Mouse (Mus musculus) cortical plate, adult 2 months (tissue): ENCODE measurements around the gene Fgf10.

Source experiments
- CTCF ChIP-seq: fragments of 200-500 bp; IDR thresholded peaks from 2 replicates; pipeline ENCODE4 v1.5.1; 2011; ENCODE audit warnings: mild to moderate bottlenecking, control low read depth, low read length; ENCODE audit not compliant: insufficient read depth; ENCODE audit errors: extremely low read depth
- POLR2A ChIP-seq: fragments of 200-500 bp; IDR thresholded peaks from 2 replicates; pipeline ENCODE4 v1.6.1; 2011; ENCODE audit warnings: mild to moderate bottlenecking, low read length, control low read depth; ENCODE audit not compliant: insufficient read depth; ENCODE audit errors: extremely low read depth

DNA sequence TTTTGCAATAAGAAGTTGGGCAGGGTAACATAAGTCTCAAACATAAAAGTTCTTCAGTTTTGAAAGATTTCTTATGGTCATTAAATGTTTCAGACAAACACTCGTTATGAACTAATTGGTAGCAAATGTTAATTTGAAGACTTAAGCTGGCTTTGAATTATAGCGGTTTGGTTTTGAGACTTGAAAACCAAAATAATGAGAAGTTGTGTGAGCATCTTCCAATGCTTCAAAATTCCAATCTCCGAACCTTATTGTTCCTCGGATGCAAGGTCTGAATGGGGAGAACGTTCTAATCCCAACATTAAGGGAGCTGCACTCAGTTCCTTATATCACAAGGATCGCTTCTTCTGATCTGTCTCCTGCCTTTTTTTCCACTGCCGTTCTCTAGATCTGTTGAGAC is at the start of gene Fgf10:
- TF ChIP-seq CTCF (no peak), POLR2A (no peak)
